Mouse (Mus musculus) forebrain, embryonic 11.5 days (tissue): ENCODE data around the gene BC147527. TPM values are rescaled to one million over a fixed set of nuclear protein-coding genes. Genes with fewer than 3 reads are reported as not detected.
"Not testable (repeated sequence)": the region's sequence is repeated elsewhere in the genome, so short reads cannot be mapped to it uniquely, and the experiment has no call there.

ENCODE experiments used
- ATAC-seq: fragments of 200-750 bp; cut with Nextera tagmentation; replicated peaks from 2 replicates; pipeline ENCODE4 v1.8.0; 2017; ENCODE audit warnings: moderate TSS enrichment; ENCODE audit not compliant: low FRiP score
- DNase-seq: peaks from one replicate; pipeline ENCODE4 v3.0.0-alpha.2; 2017; ENCODE audit warnings: low spot score
- H3K27ac ChIP-seq: fragments of 300-500 bp; sonication (generic); 2 replicates; pipeline ENCODE4 v1.5.1; 2014; ENCODE audit warnings: low read depth, low read length
- H3K27me3 ChIP-seq: fragments of 300-500 bp; sonication (generic); 2 replicates; pipeline ENCODE4 v1.6.1; 2014; ENCODE audit warnings: mild to moderate bottlenecking, low read length, mixed read lengths; ENCODE audit not compliant: control insufficient read depth, insufficient read depth
- H3K36me3 ChIP-seq: fragments of 300-500 bp; sonication (generic); 2 replicates; pipeline ENCODE4 v1.6.1; 2014; ENCODE audit warnings: mild to moderate bottlenecking, low read length, moderate library complexity, mixed read lengths; ENCODE audit not compliant: control insufficient read depth, insufficient read depth
- H3K4me1 ChIP-seq: fragments of 300-500 bp; sonication (generic); replicated peaks from 2 replicates; pipeline ENCODE4 v1.6.1; 2014; ENCODE audit warnings: low read length, mixed read lengths; ENCODE audit not compliant: control insufficient read depth, insufficient read depth
- H3K4me2 ChIP-seq: fragments of 300-500 bp; sonication (generic); 2 replicates; pipeline ENCODE4 v1.6.1; 2014; ENCODE audit warnings: low read depth, mild to moderate bottlenecking, low read length, moderate library complexity, mixed read lengths; ENCODE audit not compliant: severe bottlenecking
- H3K4me3 ChIP-seq: fragments of 300-500 bp; sonication (generic); 2 replicates; pipeline ENCODE4 v1.5.1; 2014; ENCODE audit warnings: low read depth, low read length
- H3K9ac ChIP-seq: fragments of 300-500 bp; sonication (generic); 2 replicates; pipeline ENCODE4 v1.6.1; 2014; ENCODE audit warnings: low read length
- H3K9me3 ChIP-seq: fragments of 300-500 bp; sonication (generic); 2 replicates; pipeline ENCODE4 v1.6.1; 2016; ENCODE audit warnings: low read length, mixed read lengths; ENCODE audit not compliant: control insufficient read depth
- whole genome bisulfite sequencing: fragments of 180-500 bp; shearing (Covaris S2); extraction: QIAGEN DNeasy Blood & Tissue Kit; methylation state at CpG from one replicate; pipeline ENCODE4 v1.1.7; 2014; 5-methylcytosine and 5-hydroxymethylcytosine counted together
- polyA plus RNA-seq: library from polyadenylated mRNA; unstranded; fragments of >200 nt; fragmentation: Nextera tagmentation; extraction: Ambion mirVana; gene quantifications from 2 replicates; pipeline ENCODE4 v1.2.1, GENCODE M21; 2014

The BC147527 gene
- polyA plus RNA-seq, 1 experiment from 2014 or later: 0.23 TPM

DNA sequence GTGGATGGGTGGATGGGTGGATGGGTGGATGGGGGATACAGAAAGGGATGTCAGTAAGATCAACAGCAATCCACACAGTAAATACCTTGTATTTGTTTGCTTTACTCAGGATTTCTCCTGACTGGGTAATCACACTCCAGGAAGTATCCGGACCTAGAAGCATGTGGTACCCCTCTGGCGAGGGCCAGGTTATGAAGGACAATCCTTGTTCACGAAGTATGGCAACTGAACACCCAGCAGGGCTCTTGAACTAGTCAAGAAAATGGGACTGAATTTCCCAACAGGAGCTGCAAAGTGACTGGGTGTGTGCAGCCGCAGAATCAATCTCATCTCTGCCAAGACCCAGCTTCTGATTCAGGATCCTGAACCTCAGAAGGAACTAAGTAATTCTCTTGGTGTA, 661 bp downstream of the BC147527 start:
- Histone ChIP-seq H3K9ac (no peak overlapping the region), H3K27ac (no peak overlapping the region), H3K36me3 (no peaks in the 10 kb centered on the region), H3K4me2 (no peak overlapping the region), H3K9me3 (no peaks in the 10 kb centered on the region), H3K27me3 (no peaks in the 10 kb centered on the region), H3K4me3 (no peak overlapping the region), H3K4me1 (no peaks in the 10 kb centered on the region)
- DNase-seq (no peak), ATAC-seq (no peak)
- 88% methylated on average over 4 of the region's 4 CpGs for WGBS

DNA sequence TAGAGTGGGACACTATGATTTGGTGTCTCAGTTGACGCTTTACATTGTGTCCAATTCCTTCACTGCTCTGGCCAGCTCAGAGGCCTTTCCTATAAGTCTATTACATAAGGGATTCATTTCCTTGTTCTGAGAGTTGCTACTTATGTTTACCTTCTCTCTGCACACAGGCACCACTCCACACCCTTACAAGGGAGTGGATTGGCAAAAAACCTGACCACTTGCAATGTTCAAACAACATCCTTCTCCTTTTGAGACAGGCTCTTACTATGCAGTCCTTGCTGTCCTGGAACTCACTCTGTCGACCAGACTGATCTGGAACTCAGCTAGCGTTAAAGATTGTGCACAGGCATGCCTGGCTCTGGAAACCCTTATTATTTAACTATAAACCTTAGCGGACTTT, 10.6 kb downstream of the BC147527 start:
- 82% methylated on average over 4 of the region's 4 CpGs for WGBS
- no peak overlapping the region for H3K9ac ChIP-seq
- H3K27me3 ChIP-seq: no peaks in the 10 kb centered on the region
- ATAC-seq (no peak), DNase-seq (no peak)
- H3K9me3 ChIP-seq: no peaks in the 10 kb centered on the region
- no peaks in the 10 kb centered on the region for H3K36me3 ChIP-seq
- H3K4me2 ChIP-seq: no peak overlapping the region
- H3K27ac ChIP-seq: no peak overlapping the region
- no peak overlapping the region for H3K4me3 ChIP-seq
- H3K4me1 ChIP-seq: no peaks in the 10 kb centered on the region

DNA sequence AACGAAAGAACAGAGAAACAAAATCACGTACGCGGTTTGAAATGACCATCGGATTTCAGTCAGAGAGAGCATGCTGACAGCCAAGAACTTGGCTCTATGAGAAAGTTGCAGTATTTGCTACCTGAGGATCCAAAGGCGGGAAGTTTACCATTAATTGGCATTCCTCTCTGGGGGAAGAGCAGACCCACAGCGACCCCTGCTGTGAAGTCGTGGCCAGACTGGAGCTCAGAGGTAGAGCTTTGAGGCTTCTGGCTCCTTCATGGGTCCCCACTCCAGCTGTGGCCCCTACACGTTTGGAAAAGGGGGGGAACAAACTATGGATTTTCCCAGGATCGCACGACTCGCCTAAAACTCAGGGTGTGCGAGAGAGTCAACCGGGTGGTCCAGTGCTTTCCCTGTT, 13.4 kb downstream of the BC147527 start:
- no peak for ATAC-seq
- 50% methylated on average over 14 of the region's 14 CpGs for WGBS
- H3K9me3 ChIP-seq: no peaks in the 10 kb centered on the region

DNA sequence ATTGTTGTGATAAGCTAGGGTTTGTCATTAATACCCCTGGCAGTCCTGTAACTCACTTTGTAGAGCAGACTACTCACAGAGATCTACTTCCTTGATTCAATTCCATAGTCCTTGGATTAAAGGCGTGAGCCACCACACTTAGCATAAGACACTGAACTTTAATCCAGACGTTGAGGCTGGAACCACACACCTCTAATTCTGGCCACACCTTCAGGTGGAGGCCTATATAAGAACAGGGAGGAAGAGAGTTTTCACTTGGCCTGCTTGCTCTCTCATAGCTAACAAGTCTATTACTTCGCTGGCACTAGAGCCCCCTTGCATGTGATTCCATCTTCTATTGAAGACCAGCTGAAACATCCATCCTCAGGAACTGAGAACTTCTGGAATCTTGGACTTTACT, 16.4 kb downstream of the BC147527 start, which contains the start of gene Tcstv3:
TSS of gene Tcstv3 (plus strand) at position 301 of the 400 bp plus-strand sequence.
- H3K27me3 ChIP-seq, H3K27ac ChIP-seq, H3K4me2 ChIP-seq, DNase-seq, H3K9me3 ChIP-seq, H3K4me3 ChIP-seq, H3K36me3 ChIP-seq, ATAC-seq, H3K9ac ChIP-seq, H3K4me1 ChIP-seq: not testable (repeated sequence)
- WGBS: 72% methylated on average over 3 of the region's 3 CpGs

More for the DNA sequence above, 13.4 kb downstream of the BC147527 start:
- Histone ChIP-seq H3K4me1 (no peaks in the 10 kb centered on the region), H3K4me2 (no peak overlapping the region), H3K4me3 (no peak overlapping the region), H3K27me3 (no peaks in the 10 kb centered on the region), H3K27ac (no peak overlapping the region), H3K36me3 (no peaks in the 10 kb centered on the region), H3K9ac (no peak overlapping the region)
- peak; percentile 58 for DNase-seq

DNA sequence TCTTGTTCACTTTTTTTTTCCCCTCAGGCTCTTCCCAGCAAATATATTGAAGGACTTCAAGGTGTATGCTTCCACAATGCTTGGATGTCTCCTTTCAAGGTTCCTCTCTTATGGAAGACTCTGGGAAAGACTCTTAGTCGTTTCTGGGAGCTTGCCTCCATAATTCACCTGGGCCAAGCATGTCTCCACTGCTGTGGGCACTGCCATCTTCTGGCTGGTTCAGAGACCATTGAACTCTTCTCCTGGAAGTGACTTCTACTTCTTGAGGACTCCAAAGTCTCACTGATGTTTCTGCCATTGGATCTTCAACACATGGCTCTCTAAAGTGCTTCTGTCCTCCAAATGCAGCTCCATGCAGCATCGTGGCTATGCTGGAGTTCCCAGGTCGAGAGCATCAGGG, 20.0 kb downstream of the BC147527 start:
- DNase-seq (no peak), ATAC-seq (no peak)
- WGBS: 68% methylated on average over 3 of the region's 3 CpGs
- H3K27ac ChIP-seq: no peak overlapping the region
- H3K4me3 ChIP-seq: no peak overlapping the region
- no peak overlapping the region for H3K9ac ChIP-seq
- no peaks in the 10 kb centered on the region for H3K36me3 ChIP-seq
- no peaks in the 10 kb centered on the region for H3K27me3 ChIP-seq
- H3K9me3 ChIP-seq: no peaks in the 10 kb centered on the region
- H3K4me1 ChIP-seq: no peaks in the 10 kb centered on the region
- H3K4me2 ChIP-seq: no peak overlapping the region

- Histone ChIP-seq H3K4me3 (no peak overlapping the region), H3K27me3 (no peaks in the 10 kb centered on the region), H3K9ac (no peak overlapping the region), H3K4me1 (no peaks in the 10 kb centered on the region), H3K27ac (no peak overlapping the region), H3K4me2 (no peak overlapping the region), H3K36me3 (no peaks in the 10 kb centered on the region), H3K9me3 (no peaks in the 10 kb centered on the region)
- 80% methylated on average over 1 of the region's 1 CpGs for WGBS
- ATAC-seq (no peak), DNase-seq (no peak)
Measured at GRCm38 (mm10) chr13:120320721-120321120, 20.5 kb downstream of the BC147527 start.

Other genes with a start within 250 kb of the BC147527 start
- gene Gm21188, start 248.2 kb upstream of the BC147527 start, polyA plus RNA-seq: not detected in 2 replicates
- gene Gm20767, start 160.1 kb upstream of the BC147527 start, polyA plus RNA-seq: not detected in 2 replicates
- not detected in 2 replicates for gene Gm21818, start 128.0 kb upstream of the BC147527 start, polyA plus RNA-seq
- gene Gm21762, start 84.4 kb upstream of the BC147527 start, polyA plus RNA-seq: not detected in 2 replicates
- gene Gm21731, start 61.3 kb upstream of the BC147527 start, polyA plus RNA-seq: not detected in 2 replicates
- not detected in 2 replicates for gene AF067061, start 37.3 kb upstream of the BC147527 start, polyA plus RNA-seq
- gene Tcstv3, start 16.5 kb downstream of the BC147527 start, polyA plus RNA-seq: not detected in 2 replicates